Mouse (Mus musculus): ENCODE data around the gene Tbc1d19. TPM values are rescaled to one million over a fixed set of nuclear protein-coding genes. Genes with fewer than 3 reads are reported as not detected.

The Tbc1d19 gene
- 1.3 TPM in 2 replicates for polyA plus RNA-seq (2012; rRNA removed)

GRCm38 (mm10) chr5:53809115-53809991 lies at the start of gene Tbc1d19:
Gene Tbc1d19 (plus strand): TSS chr5:53809606.

Other genes with a start within 250 kb of the Tbc1d19 start
- 16.5 and 27.0 TPM in 2 replicates for gene Cckar, start 101.9 kb upstream of the Tbc1d19 start, polyA plus RNA-seq (2012; rRNA removed)
- 19.2 and 25.8 TPM in 2 replicates for gene Stim2, start 188.9 kb downstream of the Tbc1d19 start, polyA plus RNA-seq (2012; rRNA removed)